In genomic region chr8:71558071-71558957, GRCm38 (mm10) we compare ENCODE assay signal across 8 mouse cellular contexts. TPM values are rescaled to one million over a fixed set of nuclear protein-coding genes. Genes with fewer than 3 reads are reported as not detected.
DNase-seq lines count a peak whose midpoint lies in the region; ATAC-seq and TF ChIP-seq lines count a peak whose summit lies in the region.

TSS of gene Tmem221 (minus strand) at chr8:71558871.

- H3K27ac ChIP-seq in heart, adult 2 months = no peak within 1 kb of the TSS
- H3K27ac ChIP-seq in forebrain, embryonic 11.5 days (ENCODE audit: low read depth, low read length) = no peak within 1 kb of the TSS
- peak within 1 kb of the TSS; percentile 62 for H3K27ac ChIP-seq in liver, embryonic 13.5 days
- H3K27ac ChIP-seq in thymus, adult 2 months (ENCODE audit: control insufficient read depth, insufficient read depth, low read length) = peak within 1 kb of the TSS; percentile 53; the same call in 1 of the 2 replicates

- no peaks in the 10 kb centered on the region for H3K36me3 ChIP-seq in heart, adult 2 months (ENCODE audit: control insufficient read depth, insufficient read depth, low read length)
- no peaks in the 10 kb centered on the region for H3K36me3 ChIP-seq in forebrain, embryonic 11.5 days (ENCODE audit: control insufficient read depth, insufficient read depth, low read length)
- no peaks in the 10 kb centered on the region for H3K36me3 ChIP-seq in liver, embryonic 13.5 days
- no peaks in the 10 kb centered on the region for H3K36me3 ChIP-seq in thymus, adult 2 months (ENCODE audit: control insufficient read depth, insufficient read depth, low read length)

- TF ChIP-seq EP300 in heart, adult 2 months (IDR thresholded peaks at IDR 0.05; ENCODE audit: insufficient read depth, low read depth, low read length) = no peak

- no peak for DNase-seq in heart, adult 2 months
- DNase-seq in heart, postnatal 36 days = no peak
- peak; percentile 78 for DNase-seq in CD4-positive helper T cell, adult 2 months (ENCODE audit: low read depth, low spot score)
- no peak for DNase-seq in forebrain, embryonic 11.5 days (ENCODE audit: low spot score)
- DNase-seq in liver, embryonic 13.5 days = no peak
- peak; percentile 76 for DNase-seq in thymus, adult 2 months
- no peak for DNase-seq in left cerebral cortex, adult 8-10 months (ENCODE audit: low spot score in 2 of 2)
- DNase-seq in cerebellum, adult 9-11 months = no peak

- no peak for TF ChIP-seq CTCF in heart, adult 2 months (IDR thresholded peaks at IDR 0.05)
- TF ChIP-seq CTCF in thymus, adult 2 months (IDR thresholded peaks at IDR 0.05; ENCODE audit: borderline replicate concordance, control insufficient read depth, extremely low read depth, insufficient read depth, low read length, poor library complexity) = no peak

- WGBS in heart, adult 2 months = 8% methylated on average over 70 of the region's 70 CpGs
- 4% methylated on average over 70 of the region's 70 CpGs for WGBS in forebrain, embryonic 11.5 days
- WGBS in liver, embryonic 13.5 days (ENCODE audit: insufficient replicate concordance) = 6% methylated on average over 69 of the region's 70 CpGs
- WGBS in thymus, adult 2 months = 1% methylated on average over 70 of the region's 70 CpGs

- intact Hi-C loops in heart, adult 2 months (cut with DNase I) = no loop called here
- intact Hi-C loops in heart, postnatal 36 days (cut with DNase I) = no loop called here

- 0 out of 2 replicates have a peak within 1 kb of the TSS, but pooled peaks have one; percentile 29 for H3K4me3 ChIP-seq in heart, adult 2 months
- H3K4me3 ChIP-seq in forebrain, embryonic 11.5 days (ENCODE audit: low read depth, low read length) = peak within 1 kb of the TSS; percentile 25
- peak within 1 kb of the TSS; percentile 66 for H3K4me3 ChIP-seq in liver, embryonic 13.5 days (replicated peaks)
- peak within 1 kb of the TSS; percentile 70 for H3K4me3 ChIP-seq in thymus, adult 2 months (ENCODE audit: control insufficient read depth, insufficient read depth, low read length)

- no peaks in the 10 kb centered on the region for H3K9me3 ChIP-seq in forebrain, embryonic 11.5 days (ENCODE audit: control insufficient read depth, low read length)
- H3K9me3 ChIP-seq in liver, embryonic 13.5 days (replicated peaks) = no peaks in the 10 kb centered on the region

- peaks cover 7% of the 10 kb centered on the region for H3K27me3 ChIP-seq in heart, adult 2 months (ENCODE audit: control insufficient read depth, insufficient read depth, low read length)
- peaks cover 61% of the 10 kb centered on the region for H3K27me3 ChIP-seq in forebrain, embryonic 11.5 days (ENCODE audit: control insufficient read depth, insufficient read depth, low read length)
- H3K27me3 ChIP-seq in liver, embryonic 13.5 days = peaks cover 50% of the 10 kb centered on the region
- no peaks in the 10 kb centered on the region for H3K27me3 ChIP-seq in thymus, adult 2 months (ENCODE audit: control insufficient read depth, insufficient read depth, low read length)

- no peaks in the 10 kb centered on the region; the same call in 1 of the 2 replicates for H3K4me1 ChIP-seq in heart, adult 2 months (ENCODE audit: control insufficient read depth, insufficient read depth, low read length)
- H3K4me1 ChIP-seq in forebrain, embryonic 11.5 days (replicated peaks; ENCODE audit: control insufficient read depth, insufficient read depth, low read length) = peaks cover 9% of the 10 kb centered on the region; the same call in 1 of the 2 replicates
- H3K4me1 ChIP-seq in liver, embryonic 13.5 days (replicated peaks) = peaks cover 67% of the 10 kb centered on the region
- peaks cover 50% of the 10 kb centered on the region for H3K4me1 ChIP-seq in thymus, adult 2 months (replicated peaks; ENCODE audit: control insufficient read depth, insufficient read depth, low read length)

- ATAC-seq in forebrain, embryonic 11.5 days (replicated peaks; ENCODE audit: low FRiP score) = no peak
- peak; percentile 8 for ATAC-seq in liver, embryonic 13.5 days (ENCODE audit: low read depth)

- TF ChIP-seq POLR2A in heart, adult 2 months (IDR thresholded peaks at IDR 0.05; ENCODE audit: insufficient read depth, low read depth, low read length) = no peak
- TF ChIP-seq POLR2A in thymus, adult 2 months (IDR thresholded peaks at IDR 0.05; ENCODE audit: control insufficient read depth, extremely low read depth, insufficient read depth, low read length, poor library complexity) = peak; percentile 41; the same call in 1 of the 2 replicates

- H3K79me2 ChIP-seq in heart, adult 2 months (replicated peaks; ENCODE audit: control insufficient read depth, insufficient read depth, low read length) = no peaks in the 10 kb centered on the region

- H3K9ac ChIP-seq in heart, adult 2 months (ENCODE audit: low read depth, low read length) = peak within 1 kb of the TSS; percentile 22
- peak within 1 kb of the TSS; percentile 29 for H3K9ac ChIP-seq in forebrain, embryonic 11.5 days (ENCODE audit: low read length)
- peak within 1 kb of the TSS; percentile 69 for H3K9ac ChIP-seq in liver, embryonic 13.5 days

- H3K4me2 ChIP-seq in forebrain, embryonic 11.5 days (ENCODE audit: low read depth, low read length, severe bottlenecking) = peak within 1 kb of the TSS; percentile 48
- H3K4me2 ChIP-seq in liver, embryonic 13.5 days = peak within 1 kb of the TSS; percentile 96

RNA-seq across cellular contexts. Expression of gene Tmem221, which starts in this region (rescaled TPM):
- under 1 TPM in 1 of 2 experiments, not detected in 1; 0.16 TPM for total RNA-seq in heart, adult 2 months (2021)
- 0.29 and 0.51 TPM in 2 replicates for polyA plus RNA-seq in heart, adult 2 months (2012; rRNA removed)
- under 1 TPM in 1 of 2 experiments, not detected in 1; 0.22 TPM for total RNA-seq in heart, postnatal 36 days (2021)
- 0.15 TPM in 1 of 2 replicates, not detected in the other for polyA plus RNA-seq in forebrain, embryonic 11.5 days (2014; fragmentation: Nextera tagmentation; extraction: Ambion mirVana)
- polyA plus RNA-seq in liver, embryonic 13.5 days (2015; fragmentation: Nextera tagmentation; extraction: Ambion mirVana) = 0.53 and 0.66 TPM in 2 replicates
- 15.5 and 17.2 TPM in 2 replicates for polyA plus RNA-seq in thymus, adult 2 months (2012; rRNA removed)
- total RNA-seq in left cerebral cortex, adult 8-10 months (2022) = under 1 TPM in 2 of 4 experiments, not detected in 2; 0.27 to 0.70 TPM

Comparison
In these comparisons a context has a peak if more than half of its experiments do, and no peak if none do; other contexts are left out.
1. Peak in ATAC-seq, H3K4me3 ChIP-seq, H3K27ac ChIP-seq, H3K9ac ChIP-seq and H3K4me2 ChIP-seq in liver, embryonic 13.5 days; RNA of the gene not detected or under 1 TPM.
2. DNase-seq: peak in CD4-positive helper T cell, adult 2 months (single experiment) and thymus, adult 2 months (single experiment); none in heart, adult 2 months (0 of 2), heart, postnatal 36 days (0 of 2), forebrain, embryonic 11.5 days (single experiment), liver, embryonic 13.5 days (single experiment), left cerebral cortex, adult 8-10 months (0 of 2) and cerebellum, adult 9-11 months (single experiment).
3. Peak in every context shown above with its lines, with median percentiles within 50 percentile points of each other: H3K4me3 ChIP-seq and H3K9ac ChIP-seq.